Mouse (Mus musculus) liver, embryonic 14.5 days (tissue): Measurements from ENCODE around the gene Tmem121. TPM values are rescaled to one million over a fixed set of nuclear protein-coding genes. Genes with fewer than 3 reads are reported as not detected.

Experiments
- ATAC-seq: fragments of 200-750 bp; cut with Nextera tagmentation; 2 replicates; pipeline ENCODE4 v1.8.0; 2017; ENCODE audit warnings: moderate number of reproducible peaks, mild to moderate bottlenecking, moderate library complexity; ENCODE audit not compliant: insufficient read depth
- DNase-seq, 3 experiments: peaks; one replicate each; pipeline ENCODE4 v3.0.0-alpha.2; 2012 to 2013; ENCODE audit warnings: low read depth in 3 of 3, low spot score in 3 of 3
- H3K27ac ChIP-seq: fragments of 300-500 bp; sonication (generic); 2 replicates; pipeline ENCODE4 v1.5.1; 2014; ENCODE audit warnings: moderate library complexity, mild to moderate bottlenecking, control low read depth, inconsistent platforms
- H3K27me3 ChIP-seq: fragments of 300-500 bp; sonication (generic); 2 replicates; pipeline ENCODE4 v1.6.1; 2014; ENCODE audit warnings: mild to moderate bottlenecking, low read length, moderate library complexity; ENCODE audit not compliant: control insufficient read depth, insufficient read depth
- H3K36me3 ChIP-seq: fragments of 300-500 bp; sonication (generic); replicated peaks from 2 replicates; pipeline ENCODE4 v1.6.1; 2014; ENCODE audit warnings: low read depth; ENCODE audit not compliant: control insufficient read depth, insufficient read depth
- H3K4me1 ChIP-seq, 2 experiments: fragments of 200-500 bp in 1 of 2; fragments of 300-500 bp in 1 of 2; sonication (generic) in 1 of 2; replicated peaks; 2 replicates each; pipeline ENCODE4 v1.6.1; 2012 to 2014; ENCODE audit warnings: antibody characterized with exemption in 1 of 2, inconsistent platforms in 1 of 2, low read length in 1 of 2; ENCODE audit not compliant: control insufficient read depth in 2 of 2, insufficient read depth in 2 of 2
- H3K4me2 ChIP-seq: fragments of 300-500 bp; sonication (generic); 2 replicates; pipeline ENCODE4 v1.6.1; 2014; ENCODE audit warnings: low read depth, mild to moderate bottlenecking, control low read depth, moderate library complexity
- H3K4me3 ChIP-seq, 2 experiments: fragments of 200-500 bp in 1 of 2; fragments of 300-500 bp in 1 of 2; sonication (generic) in 1 of 2; 2 replicates each; pipeline ENCODE4 v1.5.1; 2012 to 2014; ENCODE audit warnings: low read depth in 2 of 2, low read length in 2 of 2, mild to moderate bottlenecking in 2 of 2, control low read depth in 1 of 2, inconsistent platforms in 1 of 2, moderate library complexity in 1 of 2; ENCODE audit not compliant: insufficient read depth in 1 of 2
- H3K9ac ChIP-seq: fragments of 300-500 bp; sonication (generic); replicated peaks from 2 replicates; pipeline ENCODE4 v1.6.1; 2014; ENCODE audit warnings: mild to moderate bottlenecking, control low read depth, moderate library complexity
- H3K9me3 ChIP-seq: fragments of 300-500 bp; sonication (generic); 2 replicates; pipeline ENCODE4 v1.6.1; 2016; ENCODE audit warnings: low read length, mixed read lengths; ENCODE audit not compliant: control insufficient read depth
- CTCF ChIP-seq: IDR thresholded peaks from 2 replicates; pipeline ENCODE4 v1.5.1; 2016; ENCODE audit warnings: antibody characterized with exemption, low read depth, control low read depth
- EP300 ChIP-seq: IDR thresholded peaks from 2 replicates; pipeline ENCODE4 v1.6.1; 2016; ENCODE audit warnings: antibody characterized with exemption, low read depth
- WGBS: fragments of 180-500 bp; shearing (Covaris S2); extraction: QIAGEN DNeasy Blood & Tissue Kit; methylation state at CpG from one replicate; pipeline ENCODE4 v1.1.7; 2014; ENCODE audit not compliant: insufficient replicate concordance; 5-methylcytosine and 5-hydroxymethylcytosine counted together
- polyA plus RNA-seq, 2 experiments: library from polyadenylated mRNA; depleted of rRNA in 1 of 2; stranded (reverse) in 1 of 2; unstranded in 1 of 2; fragments of >200 nt; fragmentation: Nextera tagmentation in 1 of 2; extraction: Ambion mirVana in 1 of 2; gene quantifications; 2 replicates each; pipeline versions ENCODE4 v1.2.1 to v1.2.3; 2012 to 2014

Tmem121 gene
- polyA plus RNA-seq, 2 experiments = 0.11 to 0.29 TPM

DNA sequence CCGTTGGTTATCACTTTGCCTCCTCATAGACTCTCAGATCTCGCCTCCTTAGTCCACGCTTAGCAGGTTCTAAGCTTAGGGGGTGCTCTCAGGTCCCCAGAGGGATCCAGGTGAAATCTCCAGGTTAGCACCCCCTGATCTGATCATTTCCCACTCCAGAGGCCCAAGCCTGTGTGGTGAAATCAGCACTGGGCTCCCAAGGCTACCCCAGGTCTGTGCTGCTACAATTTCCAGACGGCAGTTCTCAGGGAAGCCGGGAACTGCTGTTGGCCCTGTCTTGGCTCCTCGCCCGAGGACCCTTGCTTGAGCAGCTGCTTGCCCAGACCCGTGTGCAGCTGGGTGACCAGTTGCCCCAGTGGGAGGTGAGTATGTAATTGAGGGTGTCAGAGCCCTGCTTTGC lies 28.7 kb upstream of the Tmem121 start:
- H3K4me3 ChIP-seq = peak overlapping the region; percentile 73 to 89
- no peak overlapping the region for H3K27ac ChIP-seq
- peaks cover 10 to 14% of the 10 kb centered on the region in 2 experiments for H3K4me1 ChIP-seq
- H3K36me3 ChIP-seq = no peaks in the 10 kb centered on the region; the same call in 1 of the 2 replicates
- DNase-seq = no peak
- no peak for ATAC-seq
- no peaks in the 10 kb centered on the region; the same call in 1 of the 2 replicates for H3K27me3 ChIP-seq
- WGBS = 45% methylated on average over 8 of the region's 8 CpGs
- H3K9me3 ChIP-seq = no peaks in the 10 kb centered on the region
- TF ChIP-seq EP300 (no peak), CTCF (no peak)
- peak overlapping the region; percentile 99 for H3K4me2 ChIP-seq
- H3K9ac ChIP-seq = peak overlapping the region; percentile 85

DNA sequence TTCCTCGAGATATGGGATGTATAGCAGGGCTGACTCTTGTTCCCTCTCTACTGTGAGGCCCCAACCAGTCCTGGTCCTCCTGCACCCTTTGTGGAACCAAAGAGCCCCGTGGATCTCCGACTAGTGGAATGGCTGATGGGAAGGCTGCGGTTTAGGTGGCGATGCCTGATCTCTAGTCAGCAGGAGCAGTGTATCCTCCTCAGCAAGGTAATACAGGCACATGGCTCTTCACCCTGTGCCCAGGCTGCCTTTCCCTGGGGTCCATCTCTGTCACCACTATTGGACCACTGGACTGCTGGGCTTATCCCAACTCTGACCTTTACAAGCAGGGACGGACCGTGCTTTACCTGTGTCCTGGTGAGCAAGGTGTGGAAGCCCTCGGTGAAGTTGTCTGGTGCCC lies 28.2 kb upstream of the Tmem121 start:
- Histone ChIP-seq H3K9me3 (no peaks in the 10 kb centered on the region), H3K36me3 (no peaks in the 10 kb centered on the region; the same call in 1 of the 2 replicates), H3K27me3 (no peaks in the 10 kb centered on the region), H3K9ac (no peak overlapping the region; the same call in 1 of the 2 replicates), H3K27ac (no peak overlapping the region), H3K4me1 (peaks cover 8 to 14% of the 10 kb centered on the region in 2 experiments), H3K4me3 (peak overlapping the region; percentile 1 to 89; a peak in 2 of 4 replicates), H3K4me2 (peak overlapping the region; percentile 99)
- 87% methylated on average over 8 of the region's 8 CpGs for WGBS
- TF ChIP-seq EP300 = no peak
- TF ChIP-seq CTCF = no peak
- no peak for DNase-seq
- ATAC-seq = no peak

DNA sequence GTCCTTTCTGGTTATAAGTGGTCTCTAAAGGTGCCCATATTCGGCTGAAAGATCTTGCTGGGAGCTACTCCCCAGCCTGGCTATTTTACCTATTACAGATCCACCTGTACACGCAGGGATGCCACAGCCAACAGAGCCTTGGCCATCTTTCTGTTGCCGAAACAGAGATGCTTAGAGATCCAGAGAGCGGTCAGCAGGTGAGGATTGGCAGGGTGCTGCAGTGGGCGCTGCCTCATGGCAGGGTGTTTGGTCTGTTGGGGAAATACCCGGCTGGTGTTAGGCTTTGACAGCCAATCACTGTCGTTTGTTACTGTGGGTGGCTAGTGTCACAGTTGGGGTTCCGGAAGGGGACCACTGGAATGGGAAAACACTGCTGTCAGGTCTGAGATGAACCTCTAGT lies 27.8 kb upstream of the Tmem121 start:
- H3K4me1 ChIP-seq = peaks cover 8 to 14% of the 10 kb centered on the region in 2 experiments
- H3K9ac ChIP-seq = no peak overlapping the region
- no peaks in the 10 kb centered on the region for H3K27me3 ChIP-seq
- peaks cover under 1% of the 10 kb centered on the region; the same call in 1 of the 2 replicates for H3K36me3 ChIP-seq
- ATAC-seq = no peak
- TF ChIP-seq EP300 (no peak), CTCF (no peak)
- H3K27ac ChIP-seq = no peak overlapping the region
- H3K4me2 ChIP-seq = no peak overlapping the region
- WGBS = 84% methylated on average over 8 of the region's 8 CpGs
- H3K9me3 ChIP-seq = no peaks in the 10 kb centered on the region
- DNase-seq = no peak
- no peak overlapping the region for H3K4me3 ChIP-seq

DNA sequence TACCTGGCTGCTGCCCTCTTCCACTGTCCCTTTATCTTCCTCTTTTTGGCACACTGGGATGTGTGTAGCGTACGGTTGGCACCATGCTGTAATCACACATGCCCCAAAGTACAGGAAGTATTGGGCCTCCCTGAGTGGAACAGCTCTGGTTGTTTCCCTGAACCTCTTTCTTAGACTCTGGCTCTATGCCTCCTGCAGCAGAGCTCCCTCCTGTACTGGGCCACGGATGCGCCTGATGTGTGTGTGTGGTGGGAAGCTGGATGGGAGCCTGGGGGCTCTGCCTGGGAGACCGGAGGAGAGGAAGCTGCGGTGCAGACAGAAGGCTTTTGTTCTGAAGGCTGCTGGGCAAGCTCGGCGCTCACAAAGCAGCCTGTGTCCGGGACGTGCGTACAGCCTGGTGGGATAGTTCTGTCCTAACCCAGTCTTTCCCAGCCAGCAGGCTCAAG lies 22.1 kb upstream of the Tmem121 start:
- no peak overlapping the region for H3K4me3 ChIP-seq
- DNase-seq = no peak
- peaks cover 0 to 2% of the 10 kb centered on the region in 2 experiments; a peak in 2 of 4 replicates for H3K4me1 ChIP-seq
- WGBS = 86% methylated on average over 11 of the region's 11 CpGs
- no peak overlapping the region for H3K27ac ChIP-seq
- no peak for TF ChIP-seq EP300
- H3K36me3 ChIP-seq = peaks cover 3% of the 10 kb centered on the region; the same call in 1 of the 2 replicates
- H3K27me3 ChIP-seq = no peaks in the 10 kb centered on the region
- H3K9ac ChIP-seq = no peak overlapping the region
- no peak overlapping the region for H3K4me2 ChIP-seq
- H3K9me3 ChIP-seq = no peaks in the 10 kb centered on the region
- no peak; the same call in 1 of the 2 replicates for ATAC-seq

DNA sequence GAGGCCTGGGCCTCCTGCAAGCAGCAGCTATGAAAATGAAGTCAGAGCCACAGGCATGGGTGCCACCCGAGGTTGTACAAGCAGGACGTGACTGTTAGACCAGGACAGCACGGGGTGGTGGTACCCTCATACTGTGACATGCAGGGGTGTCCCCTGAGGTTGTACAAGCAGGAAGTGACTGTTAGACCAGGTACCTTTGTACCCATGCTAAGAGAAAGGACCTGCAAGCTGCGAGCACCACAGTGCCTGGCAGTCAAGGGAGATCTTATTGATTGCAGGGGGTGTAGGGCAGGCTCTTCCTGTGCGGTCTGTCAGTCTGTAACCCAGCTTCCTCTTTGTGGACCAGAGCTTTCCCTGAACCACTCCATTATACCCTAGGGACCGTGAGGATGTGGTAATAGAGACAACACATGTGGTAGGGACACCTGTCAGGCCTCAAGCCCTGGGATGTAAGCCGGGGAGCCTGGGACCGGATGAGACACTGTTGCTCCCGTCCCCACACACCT lies 17.6 kb upstream of the Tmem121 start:
- Histone ChIP-seq H3K4me2 (no peak overlapping the region), H3K9ac (no peak overlapping the region), H3K36me3 (peaks cover 2% of the 10 kb centered on the region; the same call in 1 of the 2 replicates), H3K9me3 (no peaks in the 10 kb centered on the region), H3K4me1 (peaks cover 0 to 2% of the 10 kb centered on the region in 2 experiments; a peak in 2 of 4 replicates), H3K4me3 (no peak overlapping the region), H3K27me3 (no peaks in the 10 kb centered on the region), H3K27ac (no peak overlapping the region)
- DNase-seq = no peak
- ATAC-seq = peak; percentile 47; the same call in 1 of the 2 replicates
- 14% methylated on average over 9 of the region's 9 CpGs for WGBS
- TF ChIP-seq CTCF = no peak
- TF ChIP-seq EP300 = no peak
